Mouse (Mus musculus) ES-Bruce4 (cell line): ENCODE measurements around the gene Ppp1r9b. TPM values are rescaled to one million over a fixed set of nuclear protein-coding genes. Genes with fewer than 3 reads are reported as not detected.

Experiments used
- H3K27ac ChIP-seq: 2 replicates; pipeline ENCODE4 v1.5.1; 2012; ENCODE audit warnings: low read length, inconsistent platforms; ENCODE audit not compliant: insufficient read depth
- H3K27me3 ChIP-seq: 2 replicates; pipeline ENCODE4 v1.6.1; 2012; ENCODE audit warnings: mild to moderate bottlenecking, low read length, inconsistent platforms; ENCODE audit not compliant: control insufficient read depth, poor library complexity, insufficient read depth, severe bottlenecking
- H3K36me3 ChIP-seq: 2 replicates; pipeline ENCODE4 v1.6.1; 2012; ENCODE audit warnings: inconsistent platforms, mild to moderate bottlenecking, low read length, moderate library complexity; ENCODE audit not compliant: control insufficient read depth, poor library complexity, insufficient read depth, severe bottlenecking
- H3K4me1 ChIP-seq: one replicate; pipeline ENCODE4 v1.8.1; 2011; ENCODE audit warnings: low read length; ENCODE audit not compliant: control insufficient read depth, insufficient read depth
- H3K4me3 ChIP-seq: 2 replicates; pipeline ENCODE4 v1.5.1; 2011; ENCODE audit warnings: low read depth, mild to moderate bottlenecking, low read length
- H3K9ac ChIP-seq: 2 replicates; pipeline ENCODE4 v1.6.1; 2012; ENCODE audit warnings: low read depth, mild to moderate bottlenecking, inconsistent platforms; ENCODE audit not compliant: poor library complexity, severe bottlenecking
- H3K9me3 ChIP-seq: replicated peaks from 2 replicates; pipeline ENCODE4 v1.6.1; 2012; ENCODE audit warnings: mild to moderate bottlenecking, low read length, inconsistent platforms; ENCODE audit not compliant: control insufficient read depth, poor library complexity, insufficient read depth, severe bottlenecking
- CTCF ChIP-seq: IDR thresholded peaks from one replicate; pipeline ENCODE4 v1.8.1; 2011; ENCODE audit warnings: low read depth, low read length
- EP300 ChIP-seq: IDR thresholded peaks from 2 replicates; pipeline ENCODE4 v1.6.1; 2011; ENCODE audit warnings: low read depth, low read length; ENCODE audit not compliant: insufficient read depth
- POLR2A ChIP-seq: IDR thresholded peaks from one replicate; pipeline ENCODE4 v1.8.1; 2011; ENCODE audit warnings: low read length; ENCODE audit not compliant: insufficient read depth
- polyA plus RNA-seq: library from polyadenylated mRNA; stranded (reverse); fragments of >200 nt; gene quantifications from 2 replicates; pipeline ENCODE4 v1.2.4, GENCODE M21; 2011; ENCODE audit warnings: low read depth; ENCODE audit not compliant: missing spikeins, insufficient read depth, insufficient read length

Gene Ppp1r9b
- polyA plus RNA-seq, 1 experiment, result 20.3 TPM

DNA sequence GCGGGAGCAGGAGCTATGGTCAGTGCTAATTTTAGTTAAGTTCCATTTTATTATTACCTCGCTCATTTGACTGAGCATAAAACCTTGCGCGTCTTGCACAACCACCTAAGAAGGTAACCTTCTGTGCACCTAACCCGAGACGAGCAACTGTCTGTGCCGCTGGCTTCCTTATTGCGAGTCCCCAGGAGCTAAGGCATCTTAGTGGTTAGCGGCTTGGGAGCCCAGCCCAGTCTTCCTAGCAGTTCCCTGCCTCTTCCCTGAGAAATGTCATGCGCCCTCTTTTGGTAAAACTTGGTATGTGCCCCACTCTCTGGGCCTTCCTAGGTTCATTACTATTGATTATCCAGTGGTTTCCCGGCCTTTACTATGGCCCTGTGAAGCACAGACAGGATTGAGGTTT is 51.3 kb downstream of the Ppp1r9b start:
- Histone ChIP-seq H3K36me3 (no peaks in the 10 kb centered on the region; the same call in 1 of the 2 replicates), H3K9me3 (no peaks in the 10 kb centered on the region), H3K27me3 (no peaks in the 10 kb centered on the region), H3K27ac (no peak overlapping the region), H3K9ac (no peak overlapping the region), H3K4me3 (peak overlapping the region; percentile 53), H3K4me1 (no peaks in the 10 kb centered on the region)
- TF ChIP-seq CTCF (peak; percentile 63), POLR2A (no peak)

DNA sequence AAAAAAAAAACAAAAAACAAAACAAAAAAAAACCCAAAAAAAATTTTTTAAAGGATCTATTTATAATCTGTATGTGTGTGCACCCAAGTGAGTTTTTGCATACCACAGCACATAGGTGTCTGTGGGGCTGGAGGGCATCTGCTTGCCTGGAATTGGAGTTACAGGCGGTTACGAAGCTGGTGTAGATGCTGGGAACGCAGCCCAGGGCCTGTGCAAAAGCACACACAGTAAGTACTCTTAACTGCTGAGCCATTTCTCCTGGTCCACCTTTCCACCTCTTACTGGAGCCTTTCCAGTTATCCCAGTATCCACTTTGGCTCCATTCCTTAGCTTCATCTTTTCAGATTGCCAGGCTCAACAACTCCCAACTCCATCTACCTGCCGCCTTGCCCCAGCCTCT is 52.2 kb downstream of the Ppp1r9b start:
- H3K4me3 ChIP-seq, result no peak overlapping the region
- H3K4me1 ChIP-seq, result no peaks in the 10 kb centered on the region
- no peak overlapping the region for H3K9ac ChIP-seq
- no peaks in the 10 kb centered on the region; the same call in 1 of the 2 replicates for H3K36me3 ChIP-seq
- no peaks in the 10 kb centered on the region for H3K9me3 ChIP-seq
- no peak overlapping the region for H3K27ac ChIP-seq
- no peak for TF ChIP-seq POLR2A
- TF ChIP-seq CTCF, result no peak
- TF ChIP-seq EP300, result no peak
- no peaks in the 10 kb centered on the region for H3K27me3 ChIP-seq

DNA sequence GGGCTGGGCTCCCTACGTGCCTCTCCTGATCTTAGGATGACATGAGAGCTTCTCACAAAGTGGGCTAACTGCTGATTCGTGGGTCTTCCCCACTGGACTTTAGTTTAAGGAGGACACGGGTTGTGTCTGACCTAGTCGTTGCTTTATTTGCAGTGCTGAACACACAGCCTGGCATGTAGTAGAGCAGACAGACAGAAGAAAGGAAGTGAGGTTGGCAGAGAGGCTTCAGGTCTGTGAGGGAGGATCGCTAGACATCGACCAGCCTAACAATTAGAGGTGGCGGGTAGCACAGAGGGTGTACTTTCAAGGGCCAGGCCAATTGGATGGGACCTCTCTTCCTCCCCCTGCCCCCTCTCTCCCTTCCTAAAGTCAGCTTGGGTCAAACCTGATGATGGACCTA is 52.8 kb downstream of the Ppp1r9b start:
- H3K27me3 ChIP-seq, result no peaks in the 10 kb centered on the region
- no peak overlapping the region for H3K9ac ChIP-seq
- H3K27ac ChIP-seq, result no peak overlapping the region
- H3K36me3 ChIP-seq, result no peaks in the 10 kb centered on the region; the same call in 1 of the 2 replicates
- no peak overlapping the region for H3K4me3 ChIP-seq
- no peaks in the 10 kb centered on the region for H3K9me3 ChIP-seq
- no peaks in the 10 kb centered on the region for H3K4me1 ChIP-seq
- TF ChIP-seq POLR2A (no peak), EP300 (no peak), CTCF (no peak)

DNA sequence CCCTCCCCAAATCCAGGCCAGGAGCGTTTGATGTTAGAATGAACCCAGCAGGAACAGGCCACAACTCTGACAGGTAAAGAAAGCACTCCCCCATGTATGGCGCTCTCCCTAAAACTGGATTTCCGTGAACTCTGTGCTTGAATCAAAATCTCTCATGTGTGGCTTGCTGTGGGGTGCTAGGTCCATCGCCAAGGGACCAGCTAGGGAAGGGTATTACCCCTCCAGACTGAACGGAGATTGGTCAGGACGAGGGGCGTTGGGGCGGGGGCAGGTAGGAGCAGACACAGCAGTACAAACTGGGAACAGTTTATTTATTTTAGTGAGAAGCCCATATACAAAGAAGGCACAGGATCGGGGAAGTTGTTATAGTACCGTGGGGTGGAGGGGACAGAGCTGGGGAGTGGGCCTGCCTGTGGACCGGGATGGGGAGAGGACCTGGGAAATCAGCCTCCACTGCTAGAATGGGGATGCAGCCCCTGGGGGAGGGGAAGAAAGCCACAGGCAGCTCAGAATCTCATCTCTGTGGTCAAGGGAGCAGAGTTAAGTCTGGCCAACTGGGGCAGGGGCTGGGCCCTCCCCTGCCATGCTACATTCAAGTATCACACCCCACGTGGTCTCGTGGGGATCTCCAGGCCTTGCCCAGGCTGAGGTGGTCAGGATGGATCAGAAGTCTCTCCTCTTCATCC is 53.5 kb downstream of the Ppp1r9b start:
- no peak overlapping the region for H3K27ac ChIP-seq
- no peak overlapping the region for H3K9ac ChIP-seq
- no peaks in the 10 kb centered on the region for H3K27me3 ChIP-seq
- no peaks in the 10 kb centered on the region for H3K4me1 ChIP-seq
- H3K4me3 ChIP-seq, result no peak overlapping the region
- no peaks in the 10 kb centered on the region; the same call in 1 of the 2 replicates for H3K36me3 ChIP-seq
- H3K9me3 ChIP-seq, result no peaks in the 10 kb centered on the region
- no peak for TF ChIP-seq EP300
- no peak for TF ChIP-seq POLR2A
- TF ChIP-seq CTCF, result no peak

DNA sequence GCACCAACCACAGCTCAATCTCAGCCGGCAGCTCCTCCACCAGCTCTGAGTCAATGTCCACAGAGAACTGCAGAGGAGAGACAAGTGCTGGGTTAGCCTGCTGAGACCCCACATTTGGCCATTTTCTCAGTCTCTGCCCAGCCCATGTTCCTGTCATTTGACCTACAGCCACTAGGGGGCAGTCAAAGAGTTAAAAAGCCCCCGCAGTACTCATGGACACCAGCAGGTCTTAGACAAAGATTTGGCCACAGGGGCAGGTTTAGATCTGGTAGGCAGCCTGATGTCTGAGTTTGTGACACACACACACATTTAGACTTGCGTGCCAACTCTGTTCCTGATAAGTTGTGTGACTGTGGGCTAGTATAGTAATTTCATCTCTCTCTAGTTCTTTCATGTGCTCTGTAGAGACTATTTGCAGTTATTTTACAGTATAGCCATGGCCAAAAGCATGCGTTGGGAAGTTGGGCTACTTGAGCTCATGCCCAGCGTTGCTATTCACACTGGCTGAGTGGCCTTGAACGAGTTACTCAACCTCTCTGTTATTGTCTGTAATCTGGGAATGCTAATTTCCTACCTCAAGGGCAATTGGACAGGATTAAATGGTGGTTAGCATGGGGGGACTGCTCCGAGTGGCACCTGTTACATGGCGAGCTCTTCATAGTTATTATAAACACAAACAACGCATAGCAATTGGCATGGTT is 56.3 kb downstream of the Ppp1r9b start:
- TF ChIP-seq CTCF, result peak; percentile 69
- no peak for TF ChIP-seq EP300
- H3K4me1 ChIP-seq, result no peaks in the 10 kb centered on the region
- no peak overlapping the region for H3K27ac ChIP-seq
- H3K9me3 ChIP-seq, result no peaks in the 10 kb centered on the region
- H3K36me3 ChIP-seq, result peaks cover 15% of the 10 kb centered on the region
- H3K9ac ChIP-seq, result no peak overlapping the region
- no peaks in the 10 kb centered on the region for H3K27me3 ChIP-seq
- no peak overlapping the region for H3K4me3 ChIP-seq

DNA sequence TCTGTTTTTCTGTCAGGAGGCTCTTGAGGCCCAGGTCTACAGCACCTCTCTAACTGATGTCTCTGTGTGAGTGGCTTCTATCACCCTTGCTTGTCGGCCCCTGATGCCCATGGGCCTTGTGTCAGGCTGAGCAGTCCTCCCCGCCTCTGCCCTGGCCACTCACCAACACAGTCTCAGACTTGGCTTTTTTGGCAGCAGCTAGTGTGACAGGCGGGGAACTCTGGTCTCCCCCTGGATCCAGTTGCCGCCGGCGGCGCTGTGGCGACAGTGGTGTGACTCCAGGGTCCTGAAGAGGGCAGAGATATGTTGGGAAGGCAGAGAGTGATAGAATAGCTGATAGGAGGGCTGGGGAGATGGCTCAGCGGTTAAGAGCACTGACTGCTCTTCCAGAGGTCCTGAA is 62.2 kb downstream of the Ppp1r9b start:
- no peak for TF ChIP-seq POLR2A
- TF ChIP-seq EP300, result no peak
- no peak for TF ChIP-seq CTCF
- H3K36me3 ChIP-seq, result peaks cover 42% of the 10 kb centered on the region
- H3K4me3 ChIP-seq, result no peak overlapping the region
- H3K27me3 ChIP-seq, result no peaks in the 10 kb centered on the region
- H3K27ac ChIP-seq, result no peak overlapping the region
- no peak overlapping the region for H3K9ac ChIP-seq
- H3K9me3 ChIP-seq, result no peaks in the 10 kb centered on the region
- no peaks in the 10 kb centered on the region for H3K4me1 ChIP-seq

Other genes starting within 250 kb of the Ppp1r9b start
- gene Cdc34b, start 249.3 kb upstream of the Ppp1r9b start, polyA plus RNA-seq, result 0.55 TPM in 1 of 2 replicates, not detected in the other
- 0.30 TPM in 1 of 2 replicates, not detected in the other for gene Tmem92, start 208.3 kb upstream of the Ppp1r9b start, polyA plus RNA-seq
- gene Col1a1, start 54.8 kb upstream of the Ppp1r9b start, polyA plus RNA-seq, result 17.1 and 18.1 TPM in 2 replicates
- not detected in 2 replicates for gene Hils1, start 23.4 kb upstream of the Ppp1r9b start, polyA plus RNA-seq
- not detected in 2 replicates for gene Sgca, start 14.7 kb upstream of the Ppp1r9b start, polyA plus RNA-seq
- gene Samd14, start 18.8 kb downstream of the Ppp1r9b start, polyA plus RNA-seq, result 0.30 and 0.79 TPM in 2 replicates
- 9.4 and 9.5 TPM in 2 replicates for gene Pdk2, start 50.3 kb downstream of the Ppp1r9b start, polyA plus RNA-seq
- gene Itga3, start 85.8 kb downstream of the Ppp1r9b start, polyA plus RNA-seq, result 86.4 and 92.1 TPM in 2 replicates
- gene Dlx3, start 129.1 kb downstream of the Ppp1r9b start, polyA plus RNA-seq, result 9.9 and 11.3 TPM in 2 replicates
- 0.96 and 2.0 TPM in 2 replicates for gene Dlx4, start 155.2 kb downstream of the Ppp1r9b start, polyA plus RNA-seq